Mouse (Mus musculus): ENCODE measurements around the gene Mvb12a. TPM values are rescaled to one million over a fixed set of nuclear protein-coding genes. Genes with fewer than 3 reads are reported as not detected.

The Mvb12a gene
- polyA plus RNA-seq (2014; fragmentation: Nextera tagmentation; extraction: Ambion mirVana), result 102 and 103 TPM in 2 replicates

DNA sequence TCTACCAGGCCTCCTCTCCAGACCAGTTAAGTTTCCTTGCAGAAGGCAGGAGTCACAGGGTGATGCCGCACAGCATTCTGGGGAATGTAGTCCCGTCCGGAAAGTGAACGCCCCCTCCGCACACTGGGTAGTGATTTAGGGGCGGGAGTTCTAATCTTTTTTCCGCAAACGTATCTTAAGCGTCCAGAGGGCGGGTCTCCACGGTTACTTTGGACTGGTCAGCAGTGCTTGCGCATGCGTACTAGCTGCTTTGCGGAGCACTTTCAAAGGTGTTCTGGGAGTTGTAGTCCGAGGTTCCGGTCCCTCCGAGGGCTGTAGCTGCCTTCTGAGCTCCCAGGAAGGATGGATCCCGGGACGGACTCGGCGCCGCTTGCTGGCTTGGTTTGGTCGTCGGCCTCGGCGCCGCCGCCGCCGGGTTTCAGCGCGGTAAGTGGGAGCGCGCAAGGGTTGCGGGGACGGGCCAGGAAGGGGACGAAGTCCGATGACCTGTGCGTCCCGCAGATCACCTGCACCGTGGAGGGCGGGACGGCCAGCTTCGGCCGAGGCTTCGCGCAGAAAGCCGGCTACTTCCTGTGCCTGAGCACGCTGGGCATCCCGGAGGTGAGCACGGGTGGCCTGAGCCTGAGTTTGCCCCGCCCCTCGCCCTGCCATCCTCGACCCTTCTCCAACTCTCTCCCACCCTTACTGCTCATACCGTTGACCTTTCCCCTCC lies at the start of gene Mvb12a:
Gene Mvb12a (plus strand): TSS at position 291 of the 712 bp plus-strand sequence.
- under 1% methylated on average over 55 of the region's 55 CpGs for WGBS

DNA sequence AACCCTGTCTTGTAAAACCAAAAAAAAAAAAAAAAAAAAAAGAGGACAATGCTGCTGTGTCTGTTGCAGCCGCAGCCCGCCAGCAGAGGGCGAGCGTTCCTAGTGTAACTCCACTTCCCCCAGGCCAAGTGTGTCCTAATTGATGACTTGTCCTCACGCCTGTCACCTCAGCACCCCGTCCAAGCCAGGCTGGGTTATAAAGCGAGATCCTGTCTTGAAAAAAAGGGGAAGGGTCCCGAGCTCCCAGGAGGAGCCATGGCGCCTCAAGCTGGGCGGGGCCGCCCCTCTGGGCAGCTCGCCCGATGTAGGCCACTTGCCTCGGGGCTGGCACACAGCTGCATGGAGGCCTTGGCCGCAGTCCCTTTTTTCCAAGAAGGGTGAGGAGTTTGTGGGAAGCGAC lies 47.7 kb upstream of the Mvb12a start:
- Histone ChIP-seq H3K36me3 (ENCODE audit: control insufficient read depth, insufficient read depth, low read length) (peaks cover 37% of the 10 kb centered on the region), H3K27me3 (replicated peaks; ENCODE audit: control insufficient read depth, insufficient read depth, low read length) (no peaks in the 10 kb centered on the region), H3K9me3 (ENCODE audit: control insufficient read depth, low read length) (no peaks in the 10 kb centered on the region), H3K27ac (ENCODE audit: low read depth) (0 out of 2 replicates have a peak overlapping the region, but pooled peaks have one; percentile 11), H3K9ac (ENCODE audit: low read length) (no peak overlapping the region), H3K4me3 (ENCODE audit: low read depth, low read length) (no peak overlapping the region), H3K4me2 (ENCODE audit: low read length) (no peak overlapping the region), H3K4me1 (replicated peaks; ENCODE audit: control insufficient read depth, insufficient read depth, low read length) (peaks cover 26% of the 10 kb centered on the region)
- 25% methylated on average over 16 of the region's 16 CpGs for WGBS
- DNase-seq (ENCODE audit: low spot score) (peak; percentile 88), ATAC-seq (replicated peaks; ENCODE audit: low FRiP score, low TSS enrichment, low read depth) (peak; percentile 33; the same call in 1 of the 2 replicates)

More for the DNA sequence above, at the start of gene Mvb12a:
- DNase-seq (ENCODE audit: low spot score), result peak; percentile 92
- H3K4me3 ChIP-seq (ENCODE audit: low read depth, low read length), result peak within 1 kb of the TSS; percentile 75
- peaks cover 10% of the 10 kb centered on the region for H3K4me1 ChIP-seq (replicated peaks; ENCODE audit: control insufficient read depth, insufficient read depth, low read length)
- peaks cover 20% of the 10 kb centered on the region for H3K36me3 ChIP-seq (ENCODE audit: control insufficient read depth, insufficient read depth, low read length)
- H3K9me3 ChIP-seq (ENCODE audit: control insufficient read depth, low read length), result no peaks in the 10 kb centered on the region
- peak; percentile 94 for ATAC-seq (replicated peaks; ENCODE audit: low FRiP score, low TSS enrichment, low read depth)
- H3K9ac ChIP-seq (ENCODE audit: low read length), result peak within 1 kb of the TSS; percentile 61
- 0 out of 2 replicates have a peak within 1 kb of the TSS, but pooled peaks have one; percentile 7 for H3K27ac ChIP-seq (ENCODE audit: low read depth)
- no peaks in the 10 kb centered on the region for H3K27me3 ChIP-seq (replicated peaks; ENCODE audit: control insufficient read depth, insufficient read depth, low read length)
- peak within 1 kb of the TSS; percentile 75 for H3K4me2 ChIP-seq (ENCODE audit: low read length)

DNA sequence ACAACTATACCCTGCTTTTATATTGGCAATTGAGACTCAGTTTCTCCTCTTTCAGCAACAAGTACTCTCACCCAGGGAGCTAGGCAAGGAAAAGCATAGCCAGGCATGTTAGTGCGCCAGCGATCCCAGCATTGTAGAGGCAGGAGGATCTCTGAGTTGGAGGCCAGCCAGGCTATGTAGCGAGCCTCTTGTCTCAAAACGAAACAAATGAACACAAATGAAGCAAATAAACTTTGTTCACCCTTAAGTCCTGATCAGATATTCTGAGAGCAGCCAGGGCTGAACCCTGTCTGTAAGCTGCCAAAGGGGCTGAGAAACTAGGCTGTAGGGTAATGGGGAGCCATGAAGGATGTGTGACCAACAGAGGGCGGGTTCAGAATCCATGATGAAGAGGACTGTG lies 46.9 kb upstream of the Mvb12a start:
- Histone ChIP-seq H3K9ac (ENCODE audit: low read length) (no peak overlapping the region), H3K9me3 (ENCODE audit: control insufficient read depth, low read length) (no peaks in the 10 kb centered on the region), H3K4me3 (ENCODE audit: low read depth, low read length) (no peak overlapping the region), H3K36me3 (ENCODE audit: control insufficient read depth, insufficient read depth, low read length) (peaks cover 31% of the 10 kb centered on the region), H3K4me1 (replicated peaks; ENCODE audit: control insufficient read depth, insufficient read depth, low read length) (peaks cover 26% of the 10 kb centered on the region), H3K27me3 (replicated peaks; ENCODE audit: control insufficient read depth, insufficient read depth, low read length) (no peaks in the 10 kb centered on the region), H3K27ac (ENCODE audit: low read depth) (peak overlapping the region; percentile 57; the same call in 1 of the 2 replicates), H3K4me2 (ENCODE audit: low read length) (no peak overlapping the region)
- DNase-seq (ENCODE audit: low spot score) (no peak), ATAC-seq (replicated peaks; ENCODE audit: low FRiP score, low TSS enrichment, low read depth) (no peak)
- 88% methylated on average over 5 of the region's 5 CpGs for WGBS

DNA sequence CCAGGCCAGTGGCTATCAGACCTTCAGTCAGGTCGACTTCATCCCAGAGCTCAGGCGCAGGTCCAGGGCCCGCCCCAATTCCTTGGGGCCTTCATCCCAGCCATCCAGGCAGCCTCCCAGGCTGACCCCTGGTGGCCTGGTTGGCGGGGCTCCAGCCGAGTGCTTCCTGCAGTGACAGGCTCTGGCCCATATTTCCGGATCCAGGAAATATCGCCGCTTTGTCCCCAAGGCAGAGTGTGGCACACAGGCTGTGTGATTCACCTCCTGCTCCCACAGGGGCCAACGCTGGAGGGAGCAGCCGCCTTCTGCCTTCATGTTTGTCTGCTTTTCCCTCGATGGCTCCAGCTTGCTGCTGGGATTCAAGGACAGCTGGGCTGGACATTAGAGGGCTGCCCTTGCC lies 46.2 kb upstream of the Mvb12a start:
- ATAC-seq (replicated peaks; ENCODE audit: low FRiP score, low TSS enrichment, low read depth) (no peak), DNase-seq (ENCODE audit: low spot score) (no peak)
- Histone ChIP-seq H3K27ac (ENCODE audit: low read depth) (peak overlapping the region; percentile 57), H3K36me3 (ENCODE audit: control insufficient read depth, insufficient read depth, low read length) (peaks cover 26% of the 10 kb centered on the region), H3K9me3 (ENCODE audit: control insufficient read depth, low read length) (no peaks in the 10 kb centered on the region), H3K27me3 (replicated peaks; ENCODE audit: control insufficient read depth, insufficient read depth, low read length) (no peaks in the 10 kb centered on the region), H3K4me2 (ENCODE audit: low read length) (no peak overlapping the region), H3K9ac (ENCODE audit: low read length) (no peak overlapping the region), H3K4me3 (ENCODE audit: low read depth, low read length) (no peak overlapping the region), H3K4me1 (replicated peaks; ENCODE audit: control insufficient read depth, insufficient read depth, low read length) (peaks cover 26% of the 10 kb centered on the region)
- 42% methylated on average over 11 of the region's 11 CpGs for WGBS

DNA sequence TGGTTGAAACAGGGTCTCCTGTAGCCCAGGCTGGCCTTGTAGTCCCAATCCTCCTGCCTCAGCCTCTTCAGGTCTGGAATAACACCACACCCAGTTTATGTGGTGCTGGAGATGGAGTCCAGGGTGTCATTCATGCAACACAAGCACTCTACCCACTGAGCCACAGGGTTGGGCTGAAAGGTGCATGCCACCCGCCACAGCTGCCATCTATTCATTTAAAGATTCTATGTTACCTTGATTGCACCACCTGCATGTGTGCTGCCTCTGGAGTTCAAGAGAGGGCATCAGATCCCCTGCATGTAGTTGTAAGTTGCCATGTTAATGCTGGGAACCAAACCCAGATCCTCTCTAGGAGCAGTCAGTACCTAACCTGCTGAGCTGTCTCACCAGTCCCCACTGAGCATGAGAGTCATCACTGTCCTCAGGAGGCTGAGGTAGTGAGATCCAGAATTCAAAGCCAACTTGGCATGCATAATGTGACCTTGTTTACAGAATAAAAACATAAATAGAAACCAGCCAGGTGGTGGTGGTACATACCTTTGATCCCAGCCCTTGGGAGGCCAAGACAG lies 45.6 kb upstream of the Mvb12a start:
- DNase-seq (ENCODE audit: low spot score), result no peak
- H3K9me3 ChIP-seq (ENCODE audit: control insufficient read depth, low read length), result no peaks in the 10 kb centered on the region
- H3K4me1 ChIP-seq (replicated peaks; ENCODE audit: control insufficient read depth, insufficient read depth, low read length), result peaks cover 26% of the 10 kb centered on the region
- H3K9ac ChIP-seq (ENCODE audit: low read length), result no peak overlapping the region
- peaks cover 20% of the 10 kb centered on the region for H3K36me3 ChIP-seq (ENCODE audit: control insufficient read depth, insufficient read depth, low read length)
- 88% methylated on average over 1 of the region's 1 CpGs for WGBS
- H3K4me3 ChIP-seq (ENCODE audit: low read depth, low read length), result no peak overlapping the region
- H3K27ac ChIP-seq (ENCODE audit: low read depth), result peak overlapping the region; percentile 57; the same call in 1 of the 2 replicates
- H3K27me3 ChIP-seq (replicated peaks; ENCODE audit: control insufficient read depth, insufficient read depth, low read length), result no peaks in the 10 kb centered on the region
- H3K4me2 ChIP-seq (ENCODE audit: low read length), result no peak overlapping the region
- no peak for ATAC-seq (replicated peaks; ENCODE audit: low FRiP score, low TSS enrichment, low read depth)

DNA sequence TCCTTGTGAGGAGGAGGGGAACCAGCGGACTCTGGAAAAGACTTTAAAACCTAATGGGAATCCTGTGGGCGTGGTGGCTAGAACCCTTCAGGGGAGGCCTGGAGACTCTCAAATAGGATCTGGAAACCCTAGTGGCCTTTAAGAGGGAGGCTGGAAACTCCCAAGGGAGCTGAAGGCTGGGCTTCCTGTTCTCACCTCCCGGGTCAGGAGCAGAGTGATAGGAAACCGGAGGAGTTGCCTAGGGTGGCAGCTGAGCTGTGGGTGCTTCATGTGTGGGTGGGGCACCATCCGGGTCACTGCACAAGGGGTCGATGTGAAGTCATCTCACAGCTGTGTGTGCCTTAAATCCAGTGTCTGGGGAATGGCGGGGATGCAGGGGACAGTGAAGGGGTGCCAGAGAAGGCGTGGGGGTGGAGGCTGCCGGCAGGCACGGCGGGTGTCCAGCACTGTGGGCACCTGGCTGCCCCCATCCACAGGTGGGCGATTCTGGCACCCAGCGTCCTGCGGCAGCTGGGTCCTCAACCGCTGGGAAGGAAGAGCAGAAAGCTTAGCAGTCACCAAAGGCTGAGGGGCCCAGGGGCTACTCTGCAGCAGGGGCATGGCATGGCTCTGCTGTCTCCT lies 44.7 kb upstream of the Mvb12a start:
- Histone ChIP-seq H3K27me3 (replicated peaks; ENCODE audit: control insufficient read depth, insufficient read depth, low read length) (no peaks in the 10 kb centered on the region), H3K4me3 (ENCODE audit: low read depth, low read length) (no peak overlapping the region), H3K9me3 (ENCODE audit: control insufficient read depth, low read length) (no peaks in the 10 kb centered on the region), H3K36me3 (ENCODE audit: control insufficient read depth, insufficient read depth, low read length) (peaks cover 12% of the 10 kb centered on the region), H3K27ac (ENCODE audit: low read depth) (peak overlapping the region; percentile 43; the same call in 1 of the 2 replicates), H3K4me2 (ENCODE audit: low read length) (no peak overlapping the region), H3K4me1 (replicated peaks; ENCODE audit: control insufficient read depth, insufficient read depth, low read length) (peaks cover 26% of the 10 kb centered on the region), H3K9ac (ENCODE audit: low read length) (0 out of 2 replicates have a peak overlapping the region, but pooled peaks have one; percentile 29)
- ATAC-seq (replicated peaks; ENCODE audit: low FRiP score, low TSS enrichment, low read depth) (no peak), DNase-seq (ENCODE audit: low spot score) (no peak)
- 16% methylated on average over 15 of the region's 15 CpGs for WGBS

DNA sequence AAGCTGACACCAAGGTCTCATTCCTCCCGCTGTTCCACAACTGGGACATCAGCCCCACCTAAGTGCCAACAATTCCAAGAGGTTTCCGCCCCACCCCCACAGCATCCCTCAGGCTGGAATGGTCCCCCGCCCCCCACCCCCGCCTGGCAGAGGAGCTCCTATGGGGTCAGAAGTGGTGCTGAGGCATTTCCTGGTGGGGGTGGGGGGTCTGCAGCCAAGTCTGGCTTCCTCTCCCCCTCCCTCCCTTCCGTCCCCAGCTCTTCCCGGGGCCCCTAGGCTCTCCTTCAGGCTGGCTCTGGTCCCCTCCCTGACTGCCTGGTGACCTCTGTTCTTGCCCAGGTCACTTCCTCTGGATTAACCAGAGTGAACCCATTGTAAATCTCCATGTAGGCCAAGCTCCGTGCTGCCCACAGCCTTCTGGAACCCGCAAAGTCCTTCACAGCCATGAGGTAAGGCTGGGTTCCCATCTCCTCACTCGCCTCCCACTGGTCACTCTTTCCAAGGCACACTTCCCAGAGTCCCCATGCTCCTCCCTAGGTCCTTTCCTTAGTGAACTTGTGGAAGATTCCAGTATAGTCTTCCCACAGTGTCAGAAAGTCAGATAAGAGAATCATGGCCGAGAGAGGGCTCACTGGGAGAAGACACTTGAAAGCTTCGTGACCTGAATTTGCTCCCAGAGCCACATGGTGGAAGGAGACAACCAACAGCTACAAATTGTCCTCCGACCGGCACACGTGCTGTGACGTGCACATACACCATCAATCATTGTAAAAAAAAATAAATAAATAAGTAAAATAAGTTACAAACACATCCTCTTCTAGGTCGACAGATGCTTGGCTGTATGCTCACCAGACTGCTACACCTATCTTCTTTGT lies 43.7 kb upstream of the Mvb12a start:
- Histone ChIP-seq H3K4me3 (ENCODE audit: low read depth, low read length) (no peak overlapping the region), H3K4me1 (replicated peaks; ENCODE audit: control insufficient read depth, insufficient read depth, low read length) (peaks cover 26% of the 10 kb centered on the region), H3K4me2 (ENCODE audit: low read length) (no peak overlapping the region), H3K27me3 (replicated peaks; ENCODE audit: control insufficient read depth, insufficient read depth, low read length) (no peaks in the 10 kb centered on the region), H3K9ac (ENCODE audit: low read length) (no peak overlapping the region), H3K36me3 (ENCODE audit: control insufficient read depth, insufficient read depth, low read length) (peaks cover 5% of the 10 kb centered on the region; the same call in 1 of the 2 replicates), H3K27ac (ENCODE audit: low read depth) (0 out of 2 replicates have a peak overlapping the region, but pooled peaks have one; percentile 1), H3K9me3 (ENCODE audit: control insufficient read depth, low read length) (no peaks in the 10 kb centered on the region)
- DNase-seq (ENCODE audit: low spot score) (no peak), ATAC-seq (replicated peaks; ENCODE audit: low FRiP score, low TSS enrichment, low read depth) (no peak)
- WGBS, result 23% methylated on average over 16 of the region's 16 CpGs

DNA sequence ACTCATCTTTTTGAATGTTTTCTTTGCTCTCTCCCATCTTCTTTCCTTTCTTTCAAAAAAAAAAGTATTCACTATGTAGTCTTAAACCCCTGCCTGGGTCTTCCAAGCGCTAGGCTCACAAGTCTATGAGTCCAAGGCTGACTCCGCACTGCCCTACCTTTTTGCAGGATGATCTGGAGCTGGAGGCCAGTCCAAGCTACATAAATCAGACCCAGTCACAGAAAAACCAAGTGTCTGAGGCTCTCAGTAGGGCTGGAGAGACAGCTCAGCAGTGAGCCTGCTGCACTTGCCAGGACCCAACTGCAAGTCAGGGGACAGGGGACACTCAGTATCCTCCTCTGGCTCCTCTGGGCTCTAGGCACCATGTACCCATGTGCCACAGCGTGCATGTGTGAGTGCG lies 38.4 kb upstream of the Mvb12a start:
- Histone ChIP-seq H3K4me3 (ENCODE audit: low read depth, low read length) (no peak overlapping the region), H3K27ac (ENCODE audit: low read depth) (no peak overlapping the region), H3K4me1 (replicated peaks; ENCODE audit: control insufficient read depth, insufficient read depth, low read length) (no peaks in the 10 kb centered on the region), H3K4me2 (ENCODE audit: low read length) (no peak overlapping the region), H3K36me3 (ENCODE audit: control insufficient read depth, insufficient read depth, low read length) (no peaks in the 10 kb centered on the region), H3K27me3 (replicated peaks; ENCODE audit: control insufficient read depth, insufficient read depth, low read length) (peaks cover 31% of the 10 kb centered on the region), H3K9ac (ENCODE audit: low read length) (no peak overlapping the region), H3K9me3 (ENCODE audit: control insufficient read depth, low read length) (no peaks in the 10 kb centered on the region)
- no peak for ATAC-seq (replicated peaks; ENCODE audit: low FRiP score, low TSS enrichment, low read depth)
- DNase-seq (ENCODE audit: low spot score), result no peak
- WGBS, result 81% methylated on average over 4 of the region's 4 CpGs
